Mouse (Mus musculus) E14TG2a.4 (cell line): ENCODE results near the gene Slamf6.

Source experiments
- CTCF ChIP-seq: conservative IDR thresholded peaks from 2 replicates; pipeline ENCODE4 v1.5.1; 2014; ENCODE audit warnings: low read length
- POU5F1 ChIP-seq: IDR thresholded peaks from 2 replicates; pipeline ENCODE4 v1.6.1; 2014; ENCODE audit warnings: low read length, borderline replicate concordance

GRCm38 (mm10) chr1:171979969-171980730 lies 62.8 kb downstream of the Slamf6 start:
- no peak for TF ChIP-seq CTCF
- no peak for TF ChIP-seq POU5F1
